Mouse (Mus musculus): Measurements from ENCODE around the gene Nebl. TPM values are rescaled to one million over a fixed set of nuclear protein-coding genes. Genes with fewer than 3 reads are reported as not detected.

Gene Nebl
- polyA plus RNA-seq (2016; fragmentation: Nextera tagmentation; extraction: Ambion mirVana): 4.5 and 5.8 TPM in 2 replicates

- peak; percentile 79 for ATAC-seq (ENCODE audit: low FRiP score, low read depth)
- Histone ChIP-seq H3K27me3 (peaks cover 84% of the 10 kb centered on the region), H3K4me3 (peak within 1 kb of the TSS; percentile 56), H3K9me3 (no peaks in the 10 kb centered on the region), H3K36me3 (no peaks in the 10 kb centered on the region), H3K4me2 (replicated peaks) (peak within 1 kb of the TSS; percentile 97), H3K4me1 (peaks cover 25% of the 10 kb centered on the region), H3K27ac (replicated peaks) (no peak within 1 kb of the TSS), H3K9ac (replicated peaks) (peak within 1 kb of the TSS; percentile 57)
- under 1% methylated on average over 58 of the region's 59 CpGs for WGBS
Observed at GRCm38 (mm10) chr2:17730957-17731830, at the start of gene Nebl. Nebl (minus strand) TSS chr2:17731464.

GRCm38 (mm10) chr2:17770246-17770825, 39.1 kb upstream of the Nebl start:
- no peak overlapping the region for H3K4me2 ChIP-seq (replicated peaks)
- no peaks in the 10 kb centered on the region for H3K36me3 ChIP-seq
- H3K9ac ChIP-seq (replicated peaks): no peak overlapping the region
- 92% methylated on average over 4 of the region's 4 CpGs for WGBS
- no peak overlapping the region for H3K27ac ChIP-seq (replicated peaks)
- H3K27me3 ChIP-seq: no peaks in the 10 kb centered on the region
- no peak overlapping the region for H3K4me3 ChIP-seq
- H3K9me3 ChIP-seq: no peaks in the 10 kb centered on the region
- no peaks in the 10 kb centered on the region for H3K4me1 ChIP-seq
- ATAC-seq (ENCODE audit: low FRiP score, low read depth): no peak

- ATAC-seq (ENCODE audit: low FRiP score, low read depth): no peak
- no peak overlapping the region for H3K27ac ChIP-seq (replicated peaks)
- WGBS: 83% methylated on average over 5 of the region's 5 CpGs
Observed at GRCm38 (mm10) chr2:17769242-17769755, 38.0 kb upstream of the Nebl start.

DNA sequence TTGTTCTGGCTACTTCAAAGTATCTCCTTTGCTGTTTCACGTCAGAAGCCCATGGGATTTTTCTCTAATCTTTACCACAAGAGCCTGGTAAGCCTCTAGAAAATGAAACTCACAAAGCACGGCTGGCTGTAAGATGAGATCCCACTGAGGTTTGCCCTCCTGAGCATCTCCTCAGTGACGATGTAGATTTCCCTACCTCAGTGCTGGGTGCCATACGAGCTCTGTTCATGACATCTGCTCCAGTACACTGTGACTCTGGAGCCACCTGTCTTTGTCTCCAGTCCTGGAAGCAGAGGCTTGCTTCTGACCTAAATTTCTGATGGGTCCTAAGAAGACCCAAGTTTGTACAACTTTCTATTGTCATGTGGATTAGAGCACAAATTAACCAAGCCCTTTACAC, 25.0 kb upstream of the Nebl start:
- no peak overlapping the region for H3K4me2 ChIP-seq (replicated peaks)
- no peak overlapping the region for H3K27ac ChIP-seq (replicated peaks)
- H3K4me1 ChIP-seq: no peaks in the 10 kb centered on the region
- WGBS: 34% methylated on average over 4 of the region's 4 CpGs
- H3K9ac ChIP-seq (replicated peaks): no peak overlapping the region
- H3K27me3 ChIP-seq: peaks cover 3% of the 10 kb centered on the region; the same call in 1 of the 2 replicates
- no peak overlapping the region for H3K4me3 ChIP-seq
- ATAC-seq (ENCODE audit: low FRiP score, low read depth): no peak
- H3K36me3 ChIP-seq: no peaks in the 10 kb centered on the region
- no peaks in the 10 kb centered on the region for H3K9me3 ChIP-seq

More at GRCm38 (mm10) chr2:17769242-17769755, 38.0 kb upstream of the Nebl start:
- H3K9me3 ChIP-seq: no peaks in the 10 kb centered on the region
- no peaks in the 10 kb centered on the region for H3K36me3 ChIP-seq
- no peaks in the 10 kb centered on the region for H3K27me3 ChIP-seq
- H3K4me3 ChIP-seq: no peak overlapping the region
- H3K4me2 ChIP-seq (replicated peaks): no peak overlapping the region
- no peaks in the 10 kb centered on the region for H3K4me1 ChIP-seq
- H3K9ac ChIP-seq (replicated peaks): no peak overlapping the region

GRCm38 (mm10) chr2:17742051-17742763, 10.9 kb upstream of the Nebl start:
- Histone ChIP-seq H3K4me1 (peaks cover 15% of the 10 kb centered on the region), H3K9ac (replicated peaks) (no peak overlapping the region), H3K4me3 (peak overlapping the region; percentile 32; the same call in 1 of the 2 replicates), H3K4me2 (replicated peaks) (peak overlapping the region; percentile 51), H3K9me3 (no peaks in the 10 kb centered on the region), H3K27me3 (peaks cover 41% of the 10 kb centered on the region), H3K36me3 (no peaks in the 10 kb centered on the region), H3K27ac (replicated peaks) (no peak overlapping the region)
- ATAC-seq (ENCODE audit: low FRiP score, low read depth): peak; percentile 59
- 3% methylated on average over 11 of the region's 11 CpGs for WGBS

DNA sequence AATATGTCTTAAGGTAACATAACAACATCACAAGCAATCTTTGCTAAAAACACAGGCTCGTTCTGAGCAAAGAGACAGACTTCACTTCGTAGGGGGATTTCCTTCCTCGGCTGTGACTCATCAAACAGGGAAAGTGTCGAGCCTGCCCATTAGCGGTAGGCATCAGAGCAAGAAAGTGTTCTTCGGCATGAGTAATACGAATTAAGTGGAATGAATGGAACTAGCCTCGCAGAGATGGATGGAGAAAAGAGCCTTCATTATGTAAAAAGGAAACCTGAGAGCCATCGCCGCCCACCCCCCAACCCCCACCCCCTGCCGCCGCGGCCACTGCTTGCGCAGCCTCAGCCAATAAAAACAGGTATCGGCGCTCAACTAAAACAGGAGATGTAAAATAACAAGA, 10.3 kb upstream of the Nebl start:
- Histone ChIP-seq H3K9me3 (no peaks in the 10 kb centered on the region), H3K4me1 (peaks cover 15% of the 10 kb centered on the region), H3K4me2 (replicated peaks) (peak overlapping the region; percentile 51), H3K27me3 (peaks cover 47% of the 10 kb centered on the region), H3K36me3 (no peaks in the 10 kb centered on the region), H3K4me3 (peak overlapping the region; percentile 32), H3K27ac (replicated peaks) (no peak overlapping the region), H3K9ac (replicated peaks) (no peak overlapping the region)
- ATAC-seq (ENCODE audit: low FRiP score, low read depth): peak; percentile 76
- under 1% methylated on average over 16 of the region's 16 CpGs for WGBS

DNA sequence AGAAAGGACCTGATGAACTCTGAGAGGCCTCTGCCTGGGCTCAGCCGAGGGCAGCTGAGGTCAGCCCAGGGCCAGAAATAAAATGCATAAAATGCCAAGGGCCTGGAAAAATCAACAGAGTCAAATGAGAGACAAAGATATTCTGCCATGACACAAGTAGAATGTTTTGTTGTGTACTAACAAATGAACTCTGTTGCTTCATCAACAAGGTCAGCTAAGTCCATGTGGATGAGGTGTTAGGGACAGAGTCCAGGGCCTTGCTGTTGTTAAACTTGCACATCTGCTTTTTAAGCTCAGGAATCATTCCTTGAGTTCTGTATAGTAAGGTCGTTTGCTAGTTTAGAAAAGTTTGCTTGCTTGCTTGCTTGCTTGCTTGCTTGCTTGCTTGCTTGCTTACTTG, 9.2 kb upstream of the Nebl start:
- ATAC-seq (ENCODE audit: low FRiP score, low read depth): no peak
- H3K4me3 ChIP-seq: no peak overlapping the region
- H3K36me3 ChIP-seq: no peaks in the 10 kb centered on the region
- no peak overlapping the region for H3K4me2 ChIP-seq (replicated peaks)
- peaks cover 15% of the 10 kb centered on the region for H3K4me1 ChIP-seq
- no peak overlapping the region for H3K9ac ChIP-seq (replicated peaks)
- WGBS: 31% methylated on average over 2 of the region's 2 CpGs
- H3K27ac ChIP-seq (replicated peaks): no peak overlapping the region
- no peaks in the 10 kb centered on the region for H3K9me3 ChIP-seq
- peaks cover 55% of the 10 kb centered on the region for H3K27me3 ChIP-seq

DNA sequence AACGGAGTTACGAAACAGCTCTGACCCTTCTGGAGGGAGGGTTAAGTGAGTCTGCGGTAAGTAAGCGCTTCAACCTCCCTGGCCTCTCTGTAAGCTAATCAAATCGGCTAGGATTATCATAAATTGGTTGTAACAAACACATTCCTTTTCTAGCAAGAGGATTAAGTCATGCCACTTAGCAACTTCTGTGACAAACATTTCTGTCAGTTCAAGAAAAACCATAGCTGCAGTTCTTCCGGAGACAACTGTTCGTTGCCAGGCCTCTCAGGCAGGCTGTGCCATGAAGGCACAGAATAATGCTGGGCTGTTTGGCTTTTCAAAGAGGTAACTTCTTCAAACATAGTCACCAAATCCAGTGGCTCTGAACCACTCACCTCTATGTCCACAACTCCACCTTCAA, 946 bp upstream of the Nebl start:
- Histone ChIP-seq H3K36me3 (no peaks in the 10 kb centered on the region), H3K4me1 (peaks cover 25% of the 10 kb centered on the region), H3K27me3 (peaks cover 86% of the 10 kb centered on the region), H3K4me2 (replicated peaks) (peak overlapping the region; percentile 97; the same call in 1 of the 2 replicates), H3K9ac (replicated peaks) (no peak overlapping the region), H3K9me3 (no peaks in the 10 kb centered on the region), H3K4me3 (no peak overlapping the region), H3K27ac (replicated peaks) (no peak overlapping the region)
- ATAC-seq (ENCODE audit: low FRiP score, low read depth): no peak
- 7% methylated on average over 7 of the region's 7 CpGs for WGBS

DNA sequence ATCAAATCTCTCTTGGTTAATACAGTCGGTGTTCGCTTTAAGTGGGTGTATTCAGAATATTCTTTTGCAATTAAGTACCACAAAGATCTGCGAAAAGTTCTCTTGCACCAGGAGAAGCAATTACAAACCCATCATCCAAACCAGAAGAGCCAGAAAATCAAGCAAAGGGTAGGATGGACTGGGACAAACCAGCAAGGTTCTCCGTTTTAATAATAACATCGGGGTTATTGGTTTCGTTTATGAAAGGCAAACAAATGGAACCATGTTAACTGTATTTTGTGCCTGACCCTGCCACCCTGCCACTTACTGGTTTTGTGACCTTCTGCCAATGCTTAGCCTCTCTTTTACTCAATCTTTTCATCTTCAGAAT, 552 bp upstream of the Nebl start:
- Histone ChIP-seq H3K27me3 (peaks cover 86% of the 10 kb centered on the region), H3K9ac (replicated peaks) (no peak overlapping the region), H3K36me3 (no peaks in the 10 kb centered on the region), H3K4me1 (peaks cover 25% of the 10 kb centered on the region), H3K9me3 (no peaks in the 10 kb centered on the region), H3K4me3 (peak overlapping the region; percentile 56; the same call in 1 of the 2 replicates), H3K4me2 (replicated peaks) (peak overlapping the region; percentile 97), H3K27ac (replicated peaks) (no peak overlapping the region)
- WGBS: 9% methylated on average over 6 of the region's 6 CpGs
- no peak for ATAC-seq (ENCODE audit: low FRiP score, low read depth)

DNA sequence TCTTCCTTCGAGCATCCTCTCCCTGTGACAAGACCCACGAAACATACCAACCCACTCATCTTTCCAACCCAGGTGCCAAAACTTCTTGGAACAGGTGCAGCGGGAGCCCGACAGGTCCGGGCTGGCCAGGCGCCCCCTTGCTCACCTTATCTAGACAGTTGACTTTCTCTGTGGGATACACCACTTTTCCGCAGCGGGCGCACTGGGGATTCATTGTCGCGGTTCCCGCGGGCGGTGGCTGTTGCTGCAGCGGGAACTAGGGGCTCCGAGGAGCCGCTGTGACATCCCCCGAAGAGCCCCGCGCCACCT, 662 bp downstream of the Nebl start:
- peak; percentile 31 for ATAC-seq (ENCODE audit: low FRiP score, low read depth)
- Histone ChIP-seq H3K36me3 (no peaks in the 10 kb centered on the region), H3K4me2 (replicated peaks) (peak overlapping the region; percentile 97), H3K27ac (replicated peaks) (no peak overlapping the region), H3K9ac (replicated peaks) (peak overlapping the region; percentile 57), H3K27me3 (peaks cover 79% of the 10 kb centered on the region), H3K4me3 (peak overlapping the region; percentile 56), H3K9me3 (no peaks in the 10 kb centered on the region), H3K4me1 (peaks cover 25% of the 10 kb centered on the region)
- WGBS: under 1% methylated on average over 20 of the region's 20 CpGs

DNA sequence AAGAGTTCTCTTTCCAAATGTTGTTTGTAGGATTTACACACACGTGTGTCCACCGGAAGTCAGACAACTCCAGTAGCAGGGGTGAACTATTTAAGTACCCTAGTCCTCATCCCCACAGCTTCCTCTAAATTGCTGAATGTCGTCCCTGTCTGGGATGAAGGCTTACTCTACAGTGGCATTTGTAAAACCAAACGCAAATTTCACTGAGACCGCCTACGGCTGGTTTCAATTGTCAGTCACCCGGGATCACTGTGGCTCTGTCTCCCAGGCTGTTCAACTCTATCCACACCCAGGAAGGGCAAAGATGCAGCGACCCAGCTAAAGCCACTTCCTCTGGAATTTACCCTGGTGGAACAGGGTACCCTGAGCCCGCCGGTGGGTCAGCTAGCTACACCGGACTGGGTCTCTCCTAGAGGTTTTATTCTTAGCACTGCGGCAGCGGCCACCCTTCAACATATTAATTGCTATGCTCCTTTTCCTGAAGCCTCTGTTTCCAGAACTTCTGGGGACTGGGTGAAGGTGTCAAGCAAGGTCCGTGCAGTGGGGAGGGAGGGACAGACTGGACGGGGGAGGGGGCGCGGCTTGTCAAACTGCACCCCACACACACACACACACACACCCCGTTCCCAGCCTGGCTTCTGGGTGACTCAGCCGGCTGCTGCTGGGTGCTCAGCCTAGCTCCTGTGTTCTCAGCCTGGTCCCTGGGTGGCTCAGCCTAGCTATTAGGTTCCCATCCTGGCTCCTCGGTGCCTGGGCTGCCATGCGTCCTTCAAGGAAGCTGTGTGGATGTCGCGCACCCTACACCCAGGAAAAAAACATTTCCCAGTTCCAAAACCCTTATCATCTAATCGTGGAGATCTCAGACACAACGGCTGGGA, 1.3 kb downstream of the Nebl start:
- Histone ChIP-seq H3K27me3 (peaks cover 73% of the 10 kb centered on the region), H3K9ac (replicated peaks) (peak overlapping the region; percentile 57; the same call in 1 of the 2 replicates), H3K4me1 (peaks cover 25% of the 10 kb centered on the region), H3K9me3 (no peaks in the 10 kb centered on the region), H3K27ac (replicated peaks) (no peak overlapping the region), H3K4me3 (peak overlapping the region; percentile 56), H3K36me3 (no peaks in the 10 kb centered on the region), H3K4me2 (replicated peaks) (peak overlapping the region; percentile 97)
- 4% methylated on average over 24 of the region's 25 CpGs for WGBS
- ATAC-seq (ENCODE audit: low FRiP score, low read depth): peak; percentile 32
